Mouse (Mus musculus) gastrocnemius, adult 2 months (tissue): ENCODE measurements at regions not wholly inside any gene's neighbourhood (a gene's known extent, or its start where the extent isn't known, plus 50 kb on each side); places are given as distances from the start of the nearest gene placed in this dataset.

Experiments used
- DNase-seq: peaks from one replicate; pipeline ENCODE4 v3.0.0; 2022
- H3K27ac ChIP-seq: fragments of 200-600 bp; 2 replicates; pipeline ENCODE4 v1.8.1; 2022; ENCODE audit warnings: mild to moderate bottlenecking
- H3K4me3 ChIP-seq: fragments of 200-600 bp; 2 replicates; pipeline ENCODE4 v1.8.1; 2022; ENCODE audit warnings: mild to moderate bottlenecking, moderate library complexity
- CTCF ChIP-seq: fragments of 200-600 bp; IDR thresholded peaks from 2 replicates; pipeline ENCODE4 v1.8.1; 2022; ENCODE audit warnings: antibody characterized with exemption, mild to moderate bottlenecking, moderate library complexity
- intact Hi-C: fragments of 180-260 bp; cut with DNase I; formaldehyde crosslinking; loops from one replicate; pipeline ENCODE4 v1.15.1; 2025

DNA sequence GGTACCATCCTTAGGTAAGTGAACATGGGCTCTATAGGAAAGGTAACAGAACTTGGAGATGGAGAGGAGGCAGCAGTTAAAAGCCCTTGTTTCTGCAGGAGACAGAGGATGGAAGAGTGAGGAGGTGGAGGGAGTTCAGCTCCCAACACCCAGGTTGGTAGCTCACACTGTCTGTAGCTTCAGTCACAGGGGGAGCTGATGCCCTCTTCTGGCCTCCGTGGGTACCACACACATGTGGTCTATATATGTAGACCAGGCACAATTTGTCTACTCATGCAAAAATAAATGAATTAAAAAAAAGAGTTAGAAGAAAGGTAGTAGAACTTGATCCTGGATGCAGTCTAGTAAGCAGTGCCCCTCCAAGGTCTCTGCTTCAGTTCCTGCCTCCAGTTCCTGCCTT lies 173.3 kb downstream of the Gm10260 start:
- DNase-seq, result no peak
- peak; percentile 12; the same call in 1 of the 2 replicates for TF ChIP-seq CTCF
- no peak overlapping the region for H3K27ac ChIP-seq
- H3K4me3 ChIP-seq, result no peak overlapping the region
- intact Hi-C loops, result no loop called here

GRCm38 (mm10) chr13:97584045-97584444 lies 176.4 kb downstream of the Gm10260 start:
- intact Hi-C loops, result no loop called here
- no peak for DNase-seq
- TF ChIP-seq CTCF, result no peak
- H3K4me3 ChIP-seq, result no peak overlapping the region
- H3K27ac ChIP-seq, result no peak overlapping the region

GRCm38 (mm10) chr13:97581380-97581779 lies 179.1 kb downstream of the Gm10260 start:
- no peak overlapping the region for H3K27ac ChIP-seq
- no peak overlapping the region for H3K4me3 ChIP-seq
- no peak for TF ChIP-seq CTCF
- DNase-seq, result no peak
- intact Hi-C loops, result no loop called here

GRCm38 (mm10) chr13:97580241-97580874 lies 180.1 kb downstream of the Gm10260 start:
- intact Hi-C loops, result no loop called here
- no peak overlapping the region for H3K27ac ChIP-seq

GRCm38 (mm10) chr13:97578595-97578994 lies 181.8 kb downstream of the Gm10260 start:
- no peak for DNase-seq
- intact Hi-C loops, result no loop called here
- Histone ChIP-seq H3K4me3 (no peak overlapping the region), H3K27ac (no peak overlapping the region)
- TF ChIP-seq CTCF, result no peak

More at GRCm38 (mm10) chr13:97580241-97580874, 180.1 kb downstream of the Gm10260 start:
- H3K4me3 ChIP-seq, result no peak overlapping the region
- no peak for TF ChIP-seq CTCF
- DNase-seq, result no peak

DNA sequence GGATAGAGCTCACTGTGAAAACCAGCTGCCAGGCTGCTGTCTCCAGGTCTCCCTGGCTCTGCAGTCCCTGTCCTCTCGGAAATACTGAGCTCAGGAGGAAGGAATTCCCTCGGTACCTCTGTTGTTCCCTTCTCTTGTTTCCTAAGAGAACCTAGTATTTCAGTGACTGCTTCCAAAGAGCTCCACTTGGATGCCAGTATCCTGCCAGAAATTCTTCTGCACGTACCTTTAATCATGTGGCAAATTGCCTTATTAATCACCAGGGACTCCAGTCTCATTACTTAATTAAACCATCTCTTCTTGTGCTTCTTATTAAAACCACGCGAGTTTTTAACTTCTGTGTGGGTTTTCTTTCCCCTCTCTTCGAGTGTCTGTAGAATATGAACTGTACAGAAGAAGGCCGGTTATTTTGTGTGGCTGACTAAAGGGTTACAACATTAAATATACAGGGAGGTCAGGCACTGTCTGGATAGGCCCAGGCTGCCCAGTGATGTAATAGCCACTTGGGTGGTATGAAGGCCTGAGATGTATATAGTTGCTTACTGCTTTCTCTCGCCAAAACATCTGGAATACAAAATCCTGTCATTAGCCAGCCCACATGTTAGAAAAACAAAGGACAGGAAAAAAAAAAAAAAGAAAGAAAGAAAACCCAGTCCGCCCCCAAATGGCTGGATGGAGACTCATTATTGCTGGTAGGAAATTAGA lies 183.2 kb downstream of the Gm10260 start:
- intact Hi-C loops, result no loop called here
- Histone ChIP-seq H3K27ac (0 out of 2 replicates have a peak overlapping the region, but pooled peaks have one; percentile 12), H3K4me3 (no peak overlapping the region)
- DNase-seq, result peak; percentile 37
- no peak for TF ChIP-seq CTCF

DNA sequence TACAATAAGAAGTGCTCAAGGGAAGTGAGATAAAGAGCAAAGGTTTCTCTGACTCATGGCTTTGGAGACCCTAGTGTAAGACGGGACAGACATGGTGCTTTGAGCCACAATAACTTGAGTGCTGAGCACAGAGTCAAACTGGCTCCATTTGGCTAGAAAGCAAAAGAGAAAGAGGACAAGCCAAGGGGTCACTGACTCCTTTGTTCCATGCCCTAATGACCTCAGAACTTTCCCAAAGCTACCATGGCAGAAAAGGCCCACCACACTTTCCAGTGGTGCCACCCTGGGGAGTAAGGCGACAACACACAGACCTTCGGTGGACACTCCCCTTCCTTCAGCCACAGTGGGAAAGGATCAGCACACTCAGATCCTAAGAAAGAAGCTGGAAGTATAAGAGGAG lies 186.8 kb downstream of the Gm10260 start:
- no peak for TF ChIP-seq CTCF
- DNase-seq, result no peak
- H3K4me3 ChIP-seq, result no peak overlapping the region
- intact Hi-C loops, result no loop called here
- no peak overlapping the region for H3K27ac ChIP-seq

- Histone ChIP-seq H3K27ac (no peak overlapping the region), H3K4me3 (no peak overlapping the region)
- no peak for DNase-seq
- TF ChIP-seq CTCF, result no peak
- intact Hi-C loops, result no loop called here
Observed at GRCm38 (mm10) chr13:97572352-97572751, 188.1 kb downstream of the Gm10260 start.

- H3K27ac ChIP-seq, result no peak overlapping the region
- no peak for DNase-seq
- no peak for TF ChIP-seq CTCF
Observed at GRCm38 (mm10) chr13:97570009-97570408, 190.4 kb downstream of the Gm10260 start.

GRCm38 (mm10) chr13:97567632-97568031 lies 192.8 kb downstream of the Gm10260 start:
- Histone ChIP-seq H3K4me3 (no peak overlapping the region), H3K27ac (no peak overlapping the region)
- intact Hi-C loops, result no loop called here
- no peak for TF ChIP-seq CTCF
- DNase-seq, result no peak

More at GRCm38 (mm10) chr13:97570009-97570408, 190.4 kb downstream of the Gm10260 start:
- intact Hi-C loops, result no loop called here
- no peak overlapping the region for H3K4me3 ChIP-seq

- intact Hi-C loops, result no loop called here
- peak overlapping the region; percentile 57 for H3K27ac ChIP-seq
- peak; percentile 70 for DNase-seq
- TF ChIP-seq CTCF, result no peak
- no peak overlapping the region for H3K4me3 ChIP-seq
Observed at GRCm38 (mm10) chr13:97566071-97566470, 194.4 kb downstream of the Gm10260 start.

GRCm38 (mm10) chr13:97562241-97562640 lies 198.2 kb downstream of the Gm10260 start:
- intact Hi-C loops, result no loop called here
- Histone ChIP-seq H3K4me3 (no peak overlapping the region), H3K27ac (no peak overlapping the region)
- no peak for DNase-seq
- TF ChIP-seq CTCF, result no peak

GRCm38 (mm10) chr13:97560789-97561188 lies 199.6 kb downstream of the Gm10260 start:
- Histone ChIP-seq H3K4me3 (no peak overlapping the region), H3K27ac (no peak overlapping the region)
- DNase-seq, result no peak
- intact Hi-C loops, result no loop called here
- TF ChIP-seq CTCF, result no peak
